Mouse (Mus musculus): ENCODE results near the gene Notch4.

DNA sequence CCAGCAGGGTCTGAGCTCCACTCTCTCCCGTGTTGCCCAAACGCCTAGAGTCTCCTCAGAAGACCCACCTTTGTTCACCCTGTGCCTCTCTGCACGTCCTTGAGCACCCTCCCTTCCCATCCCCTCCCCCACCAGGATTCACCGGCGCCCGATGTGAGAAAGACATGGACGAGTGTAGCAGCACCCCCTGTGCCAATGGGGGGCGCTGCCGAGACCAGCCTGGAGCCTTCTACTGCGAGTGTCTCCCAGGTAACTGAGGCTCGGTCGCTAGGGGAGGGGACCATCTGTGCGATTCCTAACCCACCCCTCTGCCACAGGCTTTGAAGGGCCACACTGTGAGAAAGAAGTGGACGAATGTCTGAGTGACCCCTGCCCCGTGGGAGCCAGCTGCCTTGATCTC, 8.3 kb downstream of the Notch4 start:
- TF ChIP-seq CTCF (IDR thresholded peaks at IDR 0.05; ENCODE audit: low read depth) (no peak), EP300 (IDR thresholded peaks at IDR 0.05; ENCODE audit: low read depth) (no peak)

Data from heart, postnatal 0 days (tissue).